Mouse (Mus musculus) G1E (cell line): ENCODE data around the gene Aldob. TPM values are rescaled to one million over a fixed set of nuclear protein-coding genes. Genes with fewer than 3 reads are reported as not detected.
"Not testable (repeated sequence)": the region's sequence is repeated elsewhere in the genome, so short reads cannot be mapped to it uniquely, and the experiment has no call there.

Source experiments
- ATAC-seq: 2 replicates; pipeline ENCODE4 v1.8.0; 2016; ENCODE audit warnings: mild to moderate bottlenecking; ENCODE audit not compliant: insufficient number of reproducible peaks, poor library complexity, low FRiP score, severe bottlenecking; ENCODE audit errors: extremely low read depth
- DNase-seq: peaks from one replicate; pipeline ENCODE4 v3.0.0; 2012; ENCODE audit warnings: low spot score
- H3K27me3 ChIP-seq: 2 replicates; pipeline ENCODE4 v1.6.1; 2012; ENCODE audit warnings: mild to moderate bottlenecking, low read length, inconsistent platforms; ENCODE audit not compliant: insufficient read depth
- H3K36me3 ChIP-seq: replicated peaks from 2 replicates; pipeline ENCODE3; 2012; ENCODE audit warnings: mild to moderate bottlenecking, inconsistent platforms
- H3K4me1 ChIP-seq: 2 replicates; pipeline ENCODE4 v1.6.1; 2012; ENCODE audit warnings: low read depth, low read length, inconsistent platforms, mixed read lengths; ENCODE audit not compliant: insufficient read depth
- H3K4me3 ChIP-seq: 2 replicates; pipeline ENCODE4 v1.5.1; 2012; ENCODE audit warnings: low read depth, mild to moderate bottlenecking, inconsistent platforms, low read length, moderate library complexity, mixed read lengths
- H3K9me3 ChIP-seq: replicated peaks from 2 replicates; pipeline ENCODE4 v1.6.1; 2012; ENCODE audit warnings: inconsistent platforms
- CTCF ChIP-seq: IDR thresholded peaks from 2 replicates; pipeline ENCODE4 v1.5.1; 2012; ENCODE audit warnings: low read depth, low read length, inconsistent platforms, mixed read lengths
- GATA1 ChIP-seq: IDR thresholded peaks from 2 replicates; pipeline ENCODE4 v1.6.1; 2012; ENCODE audit warnings: borderline replicate concordance, low read length, inconsistent platforms, mixed read lengths
- GATA2 ChIP-seq: IDR thresholded peaks from 2 replicates; pipeline ENCODE4 v1.6.1; 2012; ENCODE audit warnings: low read depth, low read length, inconsistent platforms, borderline replicate concordance
- POLR2AphosphoS5 ChIP-seq: IDR thresholded peaks from 2 replicates; pipeline ENCODE4 v1.6.1; 2012; ENCODE audit warnings: low read depth, low read length, inconsistent platforms; ENCODE audit not compliant: insufficient replicate concordance
- TAL1 ChIP-seq: conservative IDR thresholded peaks from 2 replicates; pipeline ENCODE4 v1.6.1; 2012; ENCODE audit warnings: low read depth, low read length, inconsistent platforms, mixed read lengths
- polyA plus RNA-seq: library from polyadenylated mRNA; stranded (reverse); fragments of >175 nt; gene quantifications from 2 replicates; pipeline ENCODE4 v1.2.3, GENCODE M21; 2012
- total RNA-seq, 2 experiments: library from RNA; stranded (forward) in 1 of 2; stranded (reverse) in 1 of 2; fragments of 200-1000 nt in 1 of 2; fragments of >200 nt in 1 of 2; fragmentation: Nextera tagmentation in 1 of 2; gene quantifications; 2 replicates each; pipeline ENCODE4 v1.2.3; 2014 to 2017

Aldob gene
- total and polyA plus RNA-seq, 3 experiments, result 0.44 TPM; not detected in 2

- Histone ChIP-seq H3K27me3 (no peaks in the 10 kb centered on the region), H3K36me3 (peaks cover 37% of the 10 kb centered on the region), H3K4me3 (peak within 1 kb of the TSS; percentile 78), H3K4me1 (peaks cover 30% of the 10 kb centered on the region), H3K9me3 (no peaks in the 10 kb centered on the region)
- ATAC-seq (peak; percentile 99), DNase-seq (peak; percentile 89)
- TF ChIP-seq TAL1 (no peak), GATA1 (no peak), CTCF (no peak), POLR2AphosphoS5 (no peak), GATA2 (no peak)
Measured at GRCm38 (mm10) chr4:49520572-49521340, 28.6 kb downstream of the Aldob start, which contains the start of the genes Mrpl50 and Zfp189. Gene Mrpl50, minus strand, starts transcription at chr4:49521093. Gene Zfp189, plus strand, starts transcription at chr4:49521176.

- H3K27me3 ChIP-seq, result no peaks in the 10 kb centered on the region
- ATAC-seq (no peak), DNase-seq (no peak)
- H3K4me3 ChIP-seq, result peak overlapping the region; percentile 31; the same call in 1 of the 2 replicates
- H3K36me3 ChIP-seq, result peaks cover 41% of the 10 kb centered on the region
- H3K4me1 ChIP-seq, result peaks cover 30% of the 10 kb centered on the region
- TF ChIP-seq GATA2 (no peak), GATA1 (no peak), CTCF (no peak), TAL1 (no peak), POLR2AphosphoS5 (no peak)
- H3K9me3 ChIP-seq, result no peaks in the 10 kb centered on the region
Measured at GRCm38 (mm10) chr4:49519476-49519875, 29.9 kb downstream of the Aldob start.

- H3K4me1 ChIP-seq, result peaks cover 19% of the 10 kb centered on the region
- peaks cover 56% of the 10 kb centered on the region for H3K36me3 ChIP-seq
- DNase-seq (no peak), ATAC-seq (no peak)
- H3K27me3 ChIP-seq, result no peaks in the 10 kb centered on the region
- TF ChIP-seq POLR2AphosphoS5 (no peak), GATA2 (no peak), CTCF (no peak), GATA1 (no peak), TAL1 (no peak)
- no peak overlapping the region for H3K4me3 ChIP-seq
- H3K9me3 ChIP-seq, result no peaks in the 10 kb centered on the region
Measured at GRCm38 (mm10) chr4:49514441-49514840, 34.9 kb downstream of the Aldob start.

- Histone ChIP-seq H3K4me3 (no peak overlapping the region), H3K9me3 (no peaks in the 10 kb centered on the region), H3K36me3 (peaks cover 46% of the 10 kb centered on the region), H3K4me1 (peaks cover 5% of the 10 kb centered on the region; the same call in 1 of the 2 replicates), H3K27me3 (no peaks in the 10 kb centered on the region)
- DNase-seq (no peak), ATAC-seq (no peak)
- TF ChIP-seq CTCF, result no peak
- TF ChIP-seq GATA1, result no peak
- TF ChIP-seq POLR2AphosphoS5, result no peak
- no peak for TF ChIP-seq GATA2
- TF ChIP-seq TAL1, result no peak
Measured at GRCm38 (mm10) chr4:49512636-49513035, 36.7 kb downstream of the Aldob start.

GRCm38 (mm10) chr4:49510236-49510835, 39.0 kb downstream of the Aldob start:
- H3K4me1 ChIP-seq, H3K9me3 ChIP-seq, ATAC-seq, H3K4me3 ChIP-seq, DNase-seq, H3K27me3 ChIP-seq: not testable (repeated sequence)
- peaks cover 37% of the 10 kb centered on the region for H3K36me3 ChIP-seq

GRCm38 (mm10) chr4:49509183-49509582, 40.2 kb downstream of the Aldob start:
- H3K36me3 ChIP-seq, result peaks cover 27% of the 10 kb centered on the region
- peaks cover 4% of the 10 kb centered on the region for H3K4me1 ChIP-seq
- DNase-seq, result no peak
- no peaks in the 10 kb centered on the region for H3K9me3 ChIP-seq
- ATAC-seq, result no peak
- TF ChIP-seq GATA2 (no peak), GATA1 (no peak), POLR2AphosphoS5 (no peak), TAL1 (no peak)
- no peak overlapping the region for H3K4me3 ChIP-seq
- no peaks in the 10 kb centered on the region for H3K27me3 ChIP-seq
